Mouse (Mus musculus) C2C12 (cell line): ENCODE measurements around the gene Arfgef3. TPM values are rescaled to one million over a fixed set of nuclear protein-coding genes. Genes with fewer than 3 reads are reported as not detected.

Source experiments
- H3K27me3 ChIP-seq: one replicate; pipeline ENCODE4 v1.6.1; 2011; ENCODE audit not compliant: control insufficient read depth, insufficient read depth, insufficient read length
- H3K36me3 ChIP-seq: one replicate; pipeline ENCODE4 v1.6.1; 2011; ENCODE audit not compliant: control insufficient read depth, insufficient read depth
- H3K4me3 ChIP-seq: one replicate; pipeline ENCODE4 v1.5.1; 2011; ENCODE audit warnings: mild to moderate bottlenecking, control low read depth; ENCODE audit not compliant: poor library complexity, insufficient read depth, severe bottlenecking
- H3K79me2 ChIP-seq: one replicate; pipeline ENCODE4 v1.6.1; 2011; ENCODE audit not compliant: control insufficient read depth, insufficient read depth
- H3K79me3 ChIP-seq: one replicate; pipeline ENCODE4 v1.6.1; 2011; ENCODE audit warnings: low read depth, control low read depth
- H3ac ChIP-seq: one replicate; pipeline ENCODE3; 2011; ENCODE audit warnings: low read depth; ENCODE audit not compliant: control insufficient read depth, insufficient read length
- CEBPB ChIP-seq: IDR thresholded peaks from one replicate; pipeline ENCODE4 v1.6.1; 2011; ENCODE audit warnings: low read depth, mild to moderate bottlenecking, control low read depth, moderate library complexity
- CTCF ChIP-seq: IDR thresholded peaks from one replicate; pipeline ENCODE4 v1.5.1; 2011; ENCODE audit not compliant: control insufficient read depth, insufficient read depth, insufficient read length
- FOSL1 ChIP-seq: IDR thresholded peaks from one replicate; pipeline ENCODE4 v1.8.0; 2011; ENCODE audit warnings: mild to moderate bottlenecking, low read length; ENCODE audit not compliant: poor library complexity, insufficient read depth, severe bottlenecking
- MAX ChIP-seq: IDR thresholded peaks from one replicate; pipeline ENCODE4 v1.6.1; 2011; ENCODE audit warnings: mild to moderate bottlenecking, control low read depth
- MYOD1 ChIP-seq: IDR thresholded peaks from one replicate; pipeline ENCODE4 v1.6.1; 2011; ENCODE audit warnings: low read depth; ENCODE audit not compliant: control insufficient read depth, insufficient read length
- MYOG ChIP-seq: IDR thresholded peaks from one replicate; pipeline ENCODE4 v1.6.1; 2011; ENCODE audit not compliant: control insufficient read depth, insufficient read length; ENCODE audit errors: extremely low read depth
- USF1 ChIP-seq: IDR thresholded peaks from one replicate; pipeline ENCODE4 v1.6.1; 2011; ENCODE audit warnings: low read depth, mild to moderate bottlenecking, control low read depth, moderate library complexity
- polyA plus RNA-seq: library from polyadenylated mRNA; unstranded; fragments of >200 nt; fragmentation: generic; extraction: Trizol; gene quantifications from one replicate; pipeline ENCODE4 v1.2.1, GENCODE M21; 2012; ENCODE audit warnings: missing spikeins

Gene Arfgef3
- polyA plus RNA-seq, 1 experiment, result not detected

DNA sequence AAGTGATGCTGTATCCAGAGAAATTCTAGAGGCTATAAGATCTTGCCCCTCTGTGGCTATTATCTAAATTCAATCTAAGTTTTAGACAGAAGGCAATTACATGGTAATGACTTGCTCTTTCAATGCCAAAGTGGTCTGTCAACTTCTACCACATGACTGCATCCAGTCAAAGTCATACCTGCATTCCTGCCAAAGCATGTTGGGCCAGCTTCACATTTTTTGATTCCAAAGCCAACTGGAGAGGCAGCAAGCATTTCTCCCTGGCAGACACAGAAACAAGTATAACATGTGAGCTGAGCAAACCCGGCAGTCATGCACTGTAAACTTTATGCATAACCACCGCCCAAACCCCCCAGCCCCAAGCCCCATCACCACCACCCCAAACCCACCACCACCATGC lies 44.6 kb downstream of the Arfgef3 start:
- no peaks in the 10 kb centered on the region for H3K27me3 ChIP-seq
- TF ChIP-seq CEBPB, result no peak
- no peak for TF ChIP-seq FOSL1
- H3K4me3 ChIP-seq, result no peak overlapping the region
- no peaks in the 10 kb centered on the region for H3K79me2 ChIP-seq
- H3K79me3 ChIP-seq, result no peaks in the 10 kb centered on the region
- no peaks in the 10 kb centered on the region for H3K36me3 ChIP-seq
- H3ac ChIP-seq, result no peak overlapping the region

DNA sequence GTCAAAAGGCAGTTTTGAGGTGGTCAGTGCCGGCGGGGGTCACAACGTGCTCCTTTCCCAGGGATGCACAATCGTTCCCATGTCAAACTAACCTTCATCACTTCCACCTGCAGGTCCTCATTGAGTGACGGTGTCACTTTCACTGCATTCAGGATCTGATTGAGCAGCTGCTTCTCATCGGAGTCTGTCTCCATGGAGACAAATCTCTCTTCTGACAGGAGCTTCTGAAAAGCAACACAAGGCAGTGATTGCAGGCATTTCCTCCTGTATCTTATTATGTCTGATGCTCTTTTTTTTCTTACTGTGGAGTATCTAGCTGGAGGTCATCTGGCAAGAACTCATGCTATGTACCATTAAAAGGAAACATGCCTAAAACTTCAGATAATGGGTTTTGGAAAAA lies 47.3 kb downstream of the Arfgef3 start:
- Histone ChIP-seq H3K4me3 (no peak overlapping the region), H3K79me3 (no peaks in the 10 kb centered on the region), H3K27me3 (no peaks in the 10 kb centered on the region), H3K79me2 (no peaks in the 10 kb centered on the region), H3K36me3 (no peaks in the 10 kb centered on the region), H3ac (no peak overlapping the region)
- TF ChIP-seq USF1 (no peak), MAX (no peak)

GRCm38 (mm10) chr10:18688234-18688633 lies 55.5 kb downstream of the Arfgef3 start:
- Histone ChIP-seq H3K79me3 (no peaks in the 10 kb centered on the region), H3K4me3 (no peak overlapping the region), H3K79me2 (no peaks in the 10 kb centered on the region), H3ac (no peak overlapping the region), H3K36me3 (no peaks in the 10 kb centered on the region), H3K27me3 (no peaks in the 10 kb centered on the region)
- TF ChIP-seq CTCF (no peak), FOSL1 (no peak), MYOD1 (no peak), MYOG (no peak), CEBPB (no peak), MAX (no peak), USF1 (no peak)

- TF ChIP-seq FOSL1, result no peak
- TF ChIP-seq MYOD1, result no peak
- no peak for TF ChIP-seq MYOG
- no peak for TF ChIP-seq CEBPB
- TF ChIP-seq CTCF, result no peak
- TF ChIP-seq USF1, result no peak
- TF ChIP-seq MAX, result no peak
- H3ac ChIP-seq, result no peak overlapping the region
- no peaks in the 10 kb centered on the region for H3K79me2 ChIP-seq
- H3K36me3 ChIP-seq, result no peaks in the 10 kb centered on the region
- no peak overlapping the region for H3K4me3 ChIP-seq
- H3K27me3 ChIP-seq, result no peaks in the 10 kb centered on the region
- no peaks in the 10 kb centered on the region for H3K79me3 ChIP-seq
Observed at GRCm38 (mm10) chr10:18681385-18681954, 62.3 kb downstream of the Arfgef3 start.

DNA sequence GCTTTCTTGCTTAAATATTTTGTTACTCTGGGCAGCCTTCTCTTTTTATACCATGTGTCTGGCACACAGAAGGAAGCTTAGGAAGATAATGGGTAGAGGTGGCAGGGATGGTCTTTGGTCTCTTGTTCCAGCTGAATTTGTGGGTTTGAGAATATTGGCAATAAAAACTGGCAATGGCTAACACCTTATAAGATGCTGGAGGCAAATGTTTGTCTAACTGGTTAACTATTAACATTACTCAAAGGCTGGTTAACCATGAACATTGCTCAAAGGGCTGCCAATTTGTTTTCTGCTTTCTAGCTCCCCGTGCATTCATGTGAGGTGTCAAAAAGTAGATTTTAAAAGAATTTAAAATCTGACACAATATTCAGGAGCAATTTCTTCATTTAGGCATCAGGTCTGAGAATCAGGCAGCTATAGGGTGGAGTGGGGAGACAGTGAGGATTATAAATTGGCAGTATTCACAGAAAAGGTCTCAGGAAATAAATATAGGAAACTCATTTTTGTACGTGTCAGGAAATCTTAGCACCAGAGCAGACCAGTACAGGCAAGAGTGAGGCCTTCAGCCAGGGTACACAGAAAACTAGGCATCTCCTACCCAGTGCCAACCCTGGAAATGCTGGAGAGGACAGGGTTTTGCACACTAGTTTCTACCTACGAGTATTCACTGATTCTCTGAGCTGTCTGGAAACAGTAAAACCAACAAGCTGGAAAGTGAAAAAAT lies 62.9 kb downstream of the Arfgef3 start:
- no peaks in the 10 kb centered on the region for H3K79me3 ChIP-seq
- H3K27me3 ChIP-seq, result no peaks in the 10 kb centered on the region
- H3K79me2 ChIP-seq, result no peaks in the 10 kb centered on the region
- H3ac ChIP-seq, result no peak overlapping the region
- H3K36me3 ChIP-seq, result no peaks in the 10 kb centered on the region
- H3K4me3 ChIP-seq, result no peak overlapping the region
- TF ChIP-seq CEBPB, result no peak
- no peak for TF ChIP-seq MYOD1
- no peak for TF ChIP-seq FOSL1
- TF ChIP-seq CTCF, result no peak
- no peak for TF ChIP-seq MAX
- TF ChIP-seq USF1, result no peak
- no peak for TF ChIP-seq MYOG

GRCm38 (mm10) chr10:18678836-18679235 lies 64.9 kb downstream of the Arfgef3 start:
- Histone ChIP-seq H3K27me3 (no peaks in the 10 kb centered on the region), H3ac (no peak overlapping the region), H3K79me3 (no peaks in the 10 kb centered on the region), H3K4me3 (no peak overlapping the region), H3K79me2 (no peaks in the 10 kb centered on the region), H3K36me3 (no peaks in the 10 kb centered on the region)
- TF ChIP-seq MYOD1 (no peak), CEBPB (no peak), MYOG (no peak), FOSL1 (no peak), USF1 (no peak), CTCF (no peak), MAX (no peak)
